Mouse (Mus musculus) midbrain, embryonic 14.5 days (tissue): ENCODE results near the gene Spcs2. TPM values are rescaled to one million over a fixed set of nuclear protein-coding genes. Genes with fewer than 3 reads are reported as not detected.
A peak's percentile ranks its signal among the peaks of the same experiment; 100 is the strongest.

Source experiments
- ATAC-seq: fragments of 200-750 bp; cut with Nextera tagmentation; 2 replicates; pipeline ENCODE4 v1.8.0; 2017; ENCODE audit warnings: moderate number of reproducible peaks, moderate library complexity; ENCODE audit not compliant: low FRiP score, low TSS enrichment
- DNase-seq: peaks from one replicate; pipeline ENCODE4 v3.0.0-alpha.2; 2015
- H3K27ac ChIP-seq: fragments of 300-500 bp; sonication (generic); replicated peaks from 2 replicates; pipeline ENCODE4 v1.5.1; 2014; ENCODE audit warnings: mild to moderate bottlenecking, low read depth, low read length, moderate library complexity
- H3K27me3 ChIP-seq: fragments of 300-500 bp; sonication (generic); 2 replicates; pipeline ENCODE4 v1.6.1; 2014; ENCODE audit warnings: low read length, control low read depth, mixed read lengths; ENCODE audit not compliant: control insufficient read depth, insufficient read depth
- H3K36me3 ChIP-seq: fragments of 300-500 bp; sonication (generic); 2 replicates; pipeline ENCODE4 v1.6.1; 2014; ENCODE audit warnings: low read length, control low read depth; ENCODE audit not compliant: control insufficient read depth, insufficient read depth
- H3K4me1 ChIP-seq: fragments of 300-500 bp; sonication (generic); 2 replicates; pipeline ENCODE4 v1.6.1; 2014; ENCODE audit warnings: mild to moderate bottlenecking, antibody characterized with exemption, low read length, control low read depth; ENCODE audit not compliant: control insufficient read depth, insufficient read depth
- H3K4me2 ChIP-seq: fragments of 300-500 bp; sonication (generic); 2 replicates; pipeline ENCODE4 v1.6.1; 2014; ENCODE audit warnings: mild to moderate bottlenecking, low read length, moderate library complexity
- H3K4me3 ChIP-seq: fragments of 300-500 bp; sonication (generic); replicated peaks from 2 replicates; pipeline ENCODE4 v1.5.1; 2014; ENCODE audit warnings: low read depth, low read length
- H3K9ac ChIP-seq: fragments of 300-500 bp; sonication (generic); replicated peaks from 2 replicates; pipeline ENCODE4 v1.6.1; 2014; ENCODE audit warnings: mild to moderate bottlenecking, low read length, moderate library complexity
- H3K9me3 ChIP-seq: fragments of 300-500 bp; sonication (generic); 2 replicates; pipeline ENCODE4 v1.6.1; 2016; ENCODE audit warnings: low read length, control low read depth, mixed read lengths; ENCODE audit not compliant: control insufficient read depth
- WGBS: fragments of 180-500 bp; shearing (Covaris S2); extraction: QIAGEN DNeasy Blood & Tissue Kit; methylation state at CpG from one replicate; pipeline ENCODE4 v1.1.7; 2014; 5-methylcytosine and 5-hydroxymethylcytosine counted together
- polyA plus RNA-seq: library from polyadenylated mRNA; unstranded; fragments of >200 nt; fragmentation: Nextera tagmentation; extraction: Ambion mirVana; gene quantifications from 2 replicates; pipeline ENCODE4 v1.2.1, GENCODE M21; 2014

The Spcs2 gene
- polyA plus RNA-seq, 1 experiment from 2014 or later = 286 TPM

- Histone ChIP-seq H3K27me3 (no peaks in the 10 kb centered on the region), H3K9me3 (no peaks in the 10 kb centered on the region), H3K4me2 (no peak overlapping the region), H3K4me1 (no peaks in the 10 kb centered on the region), H3K9ac (no peak overlapping the region), H3K36me3 (peaks cover 30% of the 10 kb centered on the region), H3K27ac (no peak overlapping the region), H3K4me3 (no peak overlapping the region)
- ATAC-seq (no peak), DNase-seq (no peak)
- 87% methylated on average over 5 of the region's 5 CpGs for WGBS
Observed at GRCm38 (mm10) chr7:99834314-99834853, 28.9 kb downstream of the Spcs2 start.

- no peak overlapping the region for H3K9ac ChIP-seq
- H3K27me3 ChIP-seq = no peaks in the 10 kb centered on the region
- H3K36me3 ChIP-seq = peaks cover 25% of the 10 kb centered on the region
- H3K9me3 ChIP-seq = no peaks in the 10 kb centered on the region
- WGBS = 93% methylated on average over 2 of the region's 2 CpGs
- ATAC-seq (no peak), DNase-seq (no peak)
- no peak overlapping the region for H3K4me2 ChIP-seq
- H3K4me3 ChIP-seq = no peak overlapping the region
- H3K27ac ChIP-seq = no peak overlapping the region
- H3K4me1 ChIP-seq = no peaks in the 10 kb centered on the region
Observed at GRCm38 (mm10) chr7:99833846-99834222, 29.4 kb downstream of the Spcs2 start.

GRCm38 (mm10) chr7:99833115-99833845 is 30.0 kb downstream of the Spcs2 start:
- Histone ChIP-seq H3K4me3 (no peak overlapping the region), H3K4me2 (no peak overlapping the region), H3K36me3 (peaks cover 20% of the 10 kb centered on the region), H3K4me1 (0 out of 2 replicates have a peak, but pooled peaks cover 5% of the 10 kb centered on the region), H3K27ac (no peak overlapping the region), H3K9me3 (no peaks in the 10 kb centered on the region), H3K27me3 (no peaks in the 10 kb centered on the region), H3K9ac (no peak overlapping the region)
- WGBS = 85% methylated on average over 5 of the region's 5 CpGs
- no peak for ATAC-seq
- no peak for DNase-seq

GRCm38 (mm10) chr7:99828083-99828570 is 35.1 kb downstream of the Spcs2 start, which contains the start of gene Neu3:
Neu3 (minus strand) TSS chr7:99828417.
- peak within 1 kb of the TSS; percentile 63 for H3K4me2 ChIP-seq
- ATAC-seq = peak; percentile 91
- H3K9ac ChIP-seq = peak within 1 kb of the TSS; percentile 54
- no peaks in the 10 kb centered on the region for H3K27me3 ChIP-seq
- no peaks in the 10 kb centered on the region for H3K9me3 ChIP-seq
- H3K4me1 ChIP-seq = 0 out of 2 replicates have a peak, but pooled peaks cover 6% of the 10 kb centered on the region
- 1% methylated on average over 26 of the region's 26 CpGs for WGBS
- peak; percentile 87 for DNase-seq
- peak within 1 kb of the TSS; percentile 40 for H3K4me3 ChIP-seq
- H3K36me3 ChIP-seq = no peaks in the 10 kb centered on the region
- no peak within 1 kb of the TSS; the same call in 1 of the 2 replicates for H3K27ac ChIP-seq

GRCm38 (mm10) chr7:99826096-99826495 is 37.2 kb downstream of the Spcs2 start:
- H3K4me3 ChIP-seq = no peak overlapping the region
- no peak overlapping the region for H3K9ac ChIP-seq
- no peak overlapping the region for H3K27ac ChIP-seq
- 0 out of 2 replicates have a peak, but pooled peaks cover 6% of the 10 kb centered on the region for H3K4me1 ChIP-seq
- no peaks in the 10 kb centered on the region for H3K36me3 ChIP-seq
- no peak for ATAC-seq
- H3K27me3 ChIP-seq = no peaks in the 10 kb centered on the region
- no peak for DNase-seq
- no peak overlapping the region for H3K4me2 ChIP-seq
- 66% methylated on average over 6 of the region's 6 CpGs for WGBS
- no peaks in the 10 kb centered on the region for H3K9me3 ChIP-seq

- WGBS = 87% methylated on average over 9 of the region's 9 CpGs
- no peaks in the 10 kb centered on the region for H3K27me3 ChIP-seq
- H3K4me1 ChIP-seq = 0 out of 2 replicates have a peak, but pooled peaks cover 6% of the 10 kb centered on the region
- no peaks in the 10 kb centered on the region for H3K36me3 ChIP-seq
- no peak for DNase-seq
- no peak for ATAC-seq
- no peak overlapping the region for H3K4me2 ChIP-seq
- H3K4me3 ChIP-seq = no peak overlapping the region
- no peaks in the 10 kb centered on the region for H3K9me3 ChIP-seq
- no peak overlapping the region for H3K27ac ChIP-seq
- H3K9ac ChIP-seq = no peak overlapping the region
Observed at GRCm38 (mm10) chr7:99825511-99825910, 37.8 kb downstream of the Spcs2 start.

GRCm38 (mm10) chr7:99824649-99825483 is 38.4 kb downstream of the Spcs2 start:
- no peaks in the 10 kb centered on the region for H3K9me3 ChIP-seq
- DNase-seq (no peak), ATAC-seq (no peak)
- WGBS = 89% methylated on average over 16 of the region's 16 CpGs
- no peaks in the 10 kb centered on the region for H3K36me3 ChIP-seq
- no peak overlapping the region for H3K27ac ChIP-seq
- no peak overlapping the region for H3K4me3 ChIP-seq
- no peaks in the 10 kb centered on the region for H3K27me3 ChIP-seq
- H3K4me2 ChIP-seq = no peak overlapping the region
- 0 out of 2 replicates have a peak, but pooled peaks cover 6% of the 10 kb centered on the region for H3K4me1 ChIP-seq
- H3K9ac ChIP-seq = no peak overlapping the region

- no peak overlapping the region for H3K4me3 ChIP-seq
- no peaks in the 10 kb centered on the region for H3K4me1 ChIP-seq
- no peak for ATAC-seq
- H3K27ac ChIP-seq = no peak overlapping the region
- no peak overlapping the region for H3K4me2 ChIP-seq
- 89% methylated on average over 10 of the region's 10 CpGs for WGBS
- H3K36me3 ChIP-seq = no peaks in the 10 kb centered on the region
- no peak for DNase-seq
- H3K9me3 ChIP-seq = no peaks in the 10 kb centered on the region
- no peaks in the 10 kb centered on the region for H3K27me3 ChIP-seq
- no peak overlapping the region for H3K9ac ChIP-seq
Observed at GRCm38 (mm10) chr7:99823045-99823663, 40.1 kb downstream of the Spcs2 start.
